Mouse (Mus musculus): ENCODE results near the gene Fau. TPM values are rescaled to one million over a fixed set of nuclear protein-coding genes. Genes with fewer than 3 reads are reported as not detected.

Gene Fau
- total and polyA plus RNA-seq, 3 experiments = 2,413 to 2,967 TPM; not detected in 1

GRCm38 (mm10) chr19:6088841-6089240 lies 31.2 kb downstream of the Fau start:
- H3K9ac ChIP-seq (ENCODE audit: control insufficient read depth, low read depth, low read length, poor library complexity, severe bottlenecking) = no peak overlapping the region
- peaks cover 30% of the 10 kb centered on the region for H3K79me2 ChIP-seq (ENCODE audit: control insufficient read depth, insufficient read depth, low read length, poor library complexity)
- H3K4me3 ChIP-seq (ENCODE audit: control insufficient read depth in 1 of 2, insufficient read depth in 1 of 2, low read depth in 2 of 2, low read length in 2 of 2) = no peak overlapping the region
- no peaks in the 10 kb centered on the region for H3K9me3 ChIP-seq (replicated peaks; ENCODE audit: insufficient read depth, low read length)
- no peak for DNase-seq (ENCODE audit: low read depth, low spot score)
- H3K27me3 ChIP-seq (ENCODE audit: control insufficient read depth in 1 of 2, insufficient read depth in 2 of 2, low read length in 2 of 2) = no peaks in the 10 kb centered on the region
- no peak for TF ChIP-seq NELFE (IDR thresholded peaks at IDR 0.05; ENCODE audit: low read depth, low read length)
- no peak for TF ChIP-seq USF1 (IDR thresholded peaks at IDR 0.05; ENCODE audit: low read depth, low read length)
- no peak for TF ChIP-seq KAT2A (conservative IDR thresholded peaks at IDR 0.05; ENCODE audit: low read depth, low read length)
- TF ChIP-seq EP300 (IDR thresholded peaks at IDR 0.05; ENCODE audit: low read depth in 1 of 2, low read length in 2 of 2) = no peak
- H3K27ac ChIP-seq (ENCODE audit: control insufficient read depth, low read depth, low read length) = no peak overlapping the region
- peaks cover 0 to 24% of the 10 kb centered on the region in 2 experiments for H3K36me3 ChIP-seq (ENCODE audit: control insufficient read depth in 1 of 2, insufficient read depth in 2 of 2, low read length in 2 of 2)
- peaks cover 0 to 2% of the 10 kb centered on the region in 2 experiments; a peak in 2 of 4 replicates for H3K4me1 ChIP-seq (ENCODE audit: control insufficient read depth in 1 of 2, insufficient read depth in 2 of 2, low read length in 2 of 2)

- H3K9me3 ChIP-seq (replicated peaks; ENCODE audit: insufficient read depth, low read length) = no peaks in the 10 kb centered on the region
- DNase-seq (ENCODE audit: low read depth, low spot score) = no peak
- peaks cover 1% of the 10 kb centered on the region; the same call in 1 of the 2 replicates for H3K79me2 ChIP-seq (ENCODE audit: control insufficient read depth, insufficient read depth, low read length, poor library complexity)
- H3K9ac ChIP-seq (ENCODE audit: control insufficient read depth, low read depth, low read length, poor library complexity, severe bottlenecking) = no peak within 1 kb of the TSS
- no peak within 1 kb of the TSS for H3K4me3 ChIP-seq (ENCODE audit: control insufficient read depth in 1 of 2, insufficient read depth in 1 of 2, low read depth in 2 of 2, low read length in 2 of 2)
- no peaks in the 10 kb centered on the region for H3K27me3 ChIP-seq (ENCODE audit: control insufficient read depth in 1 of 2, insufficient read depth in 2 of 2, low read length in 2 of 2)
- TF ChIP-seq ETS1 (IDR thresholded peaks at IDR 0.05; ENCODE audit: low read depth, low read length) (no peak), MXI1 (IDR thresholded peaks at IDR 0.05; ENCODE audit: low read depth, low read length) (no peak), MAFK (IDR thresholded peaks at IDR 0.05; ENCODE audit: borderline replicate concordance, low read depth, low read length) (no peak)
- peaks cover 0 to 15% of the 10 kb centered on the region in 2 experiments; a peak in 2 of 4 replicates for H3K36me3 ChIP-seq (ENCODE audit: control insufficient read depth in 1 of 2, insufficient read depth in 2 of 2, low read length in 2 of 2)
- no peak within 1 kb of the TSS for H3K27ac ChIP-seq (ENCODE audit: control insufficient read depth, low read depth, low read length)
- no peaks in the 10 kb centered on the region for H3K4me1 ChIP-seq (ENCODE audit: control insufficient read depth in 1 of 2, insufficient read depth in 2 of 2, low read length in 2 of 2)
These were observed 36.5 kb downstream of the Fau start, which contains the start of gene AC131692.1 for GRCm38 (mm10) chr19:6094119-6094518. Gene AC131692.1, plus strand, starts transcription at chr19:6094419.

- no peaks in the 10 kb centered on the region for H3K79me2 ChIP-seq (ENCODE audit: control insufficient read depth, insufficient read depth, low read length, poor library complexity)
- no peaks in the 10 kb centered on the region for H3K9me3 ChIP-seq (replicated peaks; ENCODE audit: insufficient read depth, low read length)
- no peak for TF ChIP-seq MYB (IDR thresholded peaks at IDR 0.05; ENCODE audit: low read depth, low read length)
- no peak for TF ChIP-seq MAX (IDR thresholded peaks at IDR 0.05; ENCODE audit: low read length)
- TF ChIP-seq TCF12 (IDR thresholded peaks at IDR 0.05; ENCODE audit: low read depth, low read length) = no peak
- TF ChIP-seq SIN3A (IDR thresholded peaks at IDR 0.05; ENCODE audit: low read length) = no peak
- TF ChIP-seq TAL1 (IDR thresholded peaks at IDR 0.05; ENCODE audit: low read length) = no peak
- no peak for TF ChIP-seq POLR2AphosphoS2 (IDR thresholded peaks at IDR 0.05; ENCODE audit: low read length)
- TF ChIP-seq GATA1 (IDR thresholded peaks at IDR 0.05; ENCODE audit: low read depth, low read length) = no peak
- H3K4me3 ChIP-seq (ENCODE audit: control insufficient read depth in 1 of 2, insufficient read depth in 1 of 2, low read depth in 2 of 2, low read length in 2 of 2) = no peak overlapping the region
- H3K27ac ChIP-seq (ENCODE audit: control insufficient read depth, low read depth, low read length) = no peak overlapping the region
- peaks cover 10 to 21% of the 10 kb centered on the region in 2 experiments for H3K4me1 ChIP-seq (ENCODE audit: control insufficient read depth in 1 of 2, insufficient read depth in 2 of 2, low read length in 2 of 2)
- no peak overlapping the region for H3K9ac ChIP-seq (ENCODE audit: control insufficient read depth, low read depth, low read length, poor library complexity, severe bottlenecking)
- H3K27me3 ChIP-seq (ENCODE audit: control insufficient read depth in 1 of 2, insufficient read depth in 2 of 2, low read length in 2 of 2) = no peaks in the 10 kb centered on the region
- peaks cover 2 to 16% of the 10 kb centered on the region in 2 experiments; a peak in 3 of 4 replicates for H3K36me3 ChIP-seq (ENCODE audit: control insufficient read depth in 1 of 2, insufficient read depth in 2 of 2, low read length in 2 of 2)
- no peak for DNase-seq (ENCODE audit: low read depth, low spot score)
These were observed 40.2 kb downstream of the Fau start for GRCm38 (mm10) chr19:6097847-6098246.
